Mouse (Mus musculus) heart, postnatal 0 days (tissue): ENCODE measurements at regions not wholly inside any gene's neighbourhood (a gene's known extent, or its start where the extent isn't known, plus 50 kb on each side); places are given as distances from the start of the nearest gene placed in this dataset.

Experiments used
- ATAC-seq: fragments of 200-750 bp; cut with Nextera tagmentation; 2 replicates; pipeline ENCODE4 v1.8.0; 2017; ENCODE audit warnings: low read depth, moderate number of reproducible peaks, moderate library complexity; ENCODE audit not compliant: insufficient read depth
- DNase-seq: peaks from one replicate; pipeline ENCODE4 v3.0.0-alpha.2; 2016; ENCODE audit warnings: low spot score
- H3K27ac ChIP-seq: fragments of 300-500 bp; sonication (generic); 2 replicates; pipeline ENCODE4 v1.5.1; 2014; ENCODE audit warnings: low read depth, mild to moderate bottlenecking
- H3K27me3 ChIP-seq: fragments of 300-500 bp; sonication (generic); 2 replicates; pipeline ENCODE4 v1.6.1; 2014; ENCODE audit warnings: low read length, mixed read lengths; ENCODE audit not compliant: control insufficient read depth, insufficient read depth
- H3K36me3 ChIP-seq: fragments of 300-500 bp; sonication (generic); replicated peaks from 2 replicates; pipeline ENCODE4 v1.6.1; 2014; ENCODE audit warnings: low read length, mixed read lengths; ENCODE audit not compliant: control insufficient read depth, insufficient read depth
- H3K4me1 ChIP-seq: fragments of 300-500 bp; sonication (generic); 2 replicates; pipeline ENCODE4 v1.6.1; 2014; ENCODE audit warnings: antibody characterized with exemption; ENCODE audit not compliant: control insufficient read depth, insufficient read depth
- H3K4me2 ChIP-seq: fragments of 300-500 bp; sonication (generic); 2 replicates; pipeline ENCODE4 v1.6.1; 2014; ENCODE audit warnings: low read depth, mild to moderate bottlenecking, low read length, moderate library complexity
- H3K4me3 ChIP-seq: fragments of 300-500 bp; sonication (generic); 2 replicates; pipeline ENCODE4 v1.5.1; 2014; ENCODE audit warnings: low read depth, low read length
- H3K9ac ChIP-seq: fragments of 300-500 bp; sonication (generic); replicated peaks from 2 replicates; pipeline ENCODE4 v1.6.1; 2014; ENCODE audit warnings: low read depth, low read length, mixed read lengths
- H3K9me3 ChIP-seq: fragments of 300-500 bp; sonication (generic); replicated peaks from 2 replicates; pipeline ENCODE4 v1.6.1; 2016; ENCODE audit warnings: low read length; ENCODE audit not compliant: control insufficient read depth
- CTCF ChIP-seq: IDR thresholded peaks from 2 replicates; pipeline ENCODE4 v1.5.1; 2016; ENCODE audit warnings: antibody characterized with exemption, control low read depth, low read depth
- EP300 ChIP-seq: IDR thresholded peaks from 2 replicates; pipeline ENCODE4 v1.6.1; 2016; ENCODE audit warnings: antibody characterized with exemption, low read depth
- WGBS: fragments of 180-500 bp; shearing (Covaris S2); extraction: QIAGEN DNeasy Blood & Tissue Kit; methylation state at CpG from one replicate; pipeline ENCODE4 v1.1.7; 2014; 5-methylcytosine and 5-hydroxymethylcytosine counted together

GRCm38 (mm10) chr4:131484607-131485111 is 353.4 kb downstream of the Ptpru start:
- 0 out of 2 replicates have a peak, but pooled peaks cover 5% of the 10 kb centered on the region for H3K27me3 ChIP-seq
- no peak overlapping the region for H3K9ac ChIP-seq
- DNase-seq (no peak), ATAC-seq (no peak)
- no peaks in the 10 kb centered on the region for H3K4me1 ChIP-seq
- no peak for TF ChIP-seq CTCF
- TF ChIP-seq EP300: no peak
- H3K4me3 ChIP-seq: no peak overlapping the region
- 33% methylated on average over 14 of the region's 14 CpGs for WGBS
- H3K27ac ChIP-seq: no peak overlapping the region
- H3K4me2 ChIP-seq: no peak overlapping the region
- no peaks in the 10 kb centered on the region for H3K9me3 ChIP-seq
- H3K36me3 ChIP-seq: no peaks in the 10 kb centered on the region

GRCm38 (mm10) chr4:131485126-131485825 is 352.8 kb downstream of the Ptpru start:
- no peak for DNase-seq
- 68% methylated on average over 13 of the region's 13 CpGs for WGBS
- no peak for TF ChIP-seq EP300
- no peak for TF ChIP-seq CTCF
- Histone ChIP-seq H3K27ac (no peak overlapping the region), H3K27me3 (0 out of 2 replicates have a peak, but pooled peaks cover 5% of the 10 kb centered on the region), H3K4me1 (no peaks in the 10 kb centered on the region), H3K4me3 (no peak overlapping the region), H3K9ac (no peak overlapping the region), H3K36me3 (no peaks in the 10 kb centered on the region), H3K9me3 (no peaks in the 10 kb centered on the region), H3K4me2 (no peak overlapping the region)
- no peak for ATAC-seq

GRCm38 (mm10) chr4:131486821-131487220 is 351.3 kb downstream of the Ptpru start:
- Histone ChIP-seq H3K9ac (no peak overlapping the region), H3K27ac (no peak overlapping the region), H3K4me2 (no peak overlapping the region), H3K36me3 (no peaks in the 10 kb centered on the region), H3K4me1 (no peaks in the 10 kb centered on the region), H3K27me3 (0 out of 2 replicates have a peak, but pooled peaks cover 8% of the 10 kb centered on the region), H3K9me3 (no peaks in the 10 kb centered on the region), H3K4me3 (no peak overlapping the region)
- no peak for ATAC-seq
- WGBS: 19% methylated on average over 4 of the region's 4 CpGs
- TF ChIP-seq CTCF (peak; percentile 89), EP300 (no peak)
- peak; percentile 34 for DNase-seq

- no peak overlapping the region for H3K27ac ChIP-seq
- H3K9ac ChIP-seq: no peak overlapping the region
- H3K9me3 ChIP-seq: no peaks in the 10 kb centered on the region
- 0 out of 2 replicates have a peak, but pooled peaks cover 11% of the 10 kb centered on the region for H3K27me3 ChIP-seq
- H3K4me3 ChIP-seq: no peak overlapping the region
- ATAC-seq (no peak), DNase-seq (no peak)
- TF ChIP-seq EP300 (no peak), CTCF (no peak)
- no peaks in the 10 kb centered on the region for H3K36me3 ChIP-seq
- WGBS: 29% methylated on average over 6 of the region's 6 CpGs
- no peak overlapping the region for H3K4me2 ChIP-seq
- no peaks in the 10 kb centered on the region for H3K4me1 ChIP-seq
Observed at GRCm38 (mm10) chr4:131488246-131488645, 349.8 kb downstream of the Ptpru start.

GRCm38 (mm10) chr4:131489056-131489455 is 349.0 kb downstream of the Ptpru start:
- Histone ChIP-seq H3K4me2 (no peak overlapping the region), H3K27ac (no peak overlapping the region), H3K4me3 (no peak overlapping the region), H3K27me3 (0 out of 2 replicates have a peak, but pooled peaks cover 11% of the 10 kb centered on the region), H3K36me3 (no peaks in the 10 kb centered on the region), H3K9ac (no peak overlapping the region), H3K9me3 (no peaks in the 10 kb centered on the region), H3K4me1 (no peaks in the 10 kb centered on the region)
- WGBS: 29% methylated on average over 3 of the region's 3 CpGs
- ATAC-seq: no peak
- TF ChIP-seq EP300: no peak
- no peak for TF ChIP-seq CTCF
- no peak for DNase-seq
